Mouse (Mus musculus) testis, adult 2 months (tissue): ENCODE measurements around the gene Rrbp1.

Source experiments
- CTCF ChIP-seq: fragments of 200-500 bp; IDR thresholded peaks from 2 replicates; pipeline ENCODE4 v1.5.1; 2012; ENCODE audit warnings: low read depth, mild to moderate bottlenecking, inconsistent platforms, low read length, moderate library complexity; ENCODE audit not compliant: control insufficient read depth, insufficient read depth, insufficient replicate concordance
- POLR2A ChIP-seq: fragments of 200-500 bp; IDR thresholded peaks from 2 replicates; pipeline ENCODE4 v1.6.1; 2012; ENCODE audit warnings: low read depth, mild to moderate bottlenecking, inconsistent platforms, low read length, moderate library complexity; ENCODE audit not compliant: control insufficient read depth

DNA sequence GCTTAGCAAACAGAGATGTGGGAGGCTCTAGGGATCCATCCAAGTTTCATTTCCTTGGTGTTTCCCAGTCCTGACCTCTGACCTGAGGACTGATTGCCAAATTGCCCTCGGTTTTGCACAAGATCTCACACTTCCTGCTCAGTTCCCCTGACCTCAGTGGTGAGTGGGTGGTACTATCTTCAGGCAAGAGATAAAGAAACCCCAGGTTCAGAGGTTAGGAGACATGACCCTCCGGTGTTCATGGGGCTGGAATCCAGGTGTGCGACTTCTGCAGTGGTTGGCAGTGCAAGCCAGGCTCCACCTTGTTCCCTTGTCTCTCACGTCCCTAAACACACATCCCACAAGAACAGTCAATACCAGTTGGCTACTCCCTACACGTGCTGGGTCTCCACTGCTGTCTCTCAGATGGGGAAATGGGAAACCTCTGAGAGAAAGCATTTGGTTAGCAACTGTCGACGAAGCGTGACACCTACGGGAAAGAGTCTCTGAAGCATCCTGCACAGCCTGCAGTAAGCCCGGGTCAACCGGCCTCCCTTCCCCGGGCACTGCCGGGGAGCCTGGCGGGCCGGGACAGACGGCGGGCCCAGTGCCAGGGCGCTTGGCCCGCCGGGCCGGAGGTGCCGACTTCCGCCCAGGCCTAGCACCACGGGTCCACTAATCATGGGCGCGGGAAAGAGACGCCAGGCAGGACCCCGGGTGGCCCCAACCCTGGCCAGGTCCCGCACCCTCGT is 1.3 kb downstream of the Rrbp1 start:
- TF ChIP-seq CTCF, result no peak
- TF ChIP-seq POLR2A, result no peak
